Mouse (Mus musculus): ENCODE measurements around the gene Slc31a2. TPM values are rescaled to one million over a fixed set of nuclear protein-coding genes. Genes with fewer than 3 reads are reported as not detected.

Gene Slc31a2
- total and polyA plus RNA-seq, 3 experiments: 0.08 to 0.25 TPM; not detected in 1

DNA sequence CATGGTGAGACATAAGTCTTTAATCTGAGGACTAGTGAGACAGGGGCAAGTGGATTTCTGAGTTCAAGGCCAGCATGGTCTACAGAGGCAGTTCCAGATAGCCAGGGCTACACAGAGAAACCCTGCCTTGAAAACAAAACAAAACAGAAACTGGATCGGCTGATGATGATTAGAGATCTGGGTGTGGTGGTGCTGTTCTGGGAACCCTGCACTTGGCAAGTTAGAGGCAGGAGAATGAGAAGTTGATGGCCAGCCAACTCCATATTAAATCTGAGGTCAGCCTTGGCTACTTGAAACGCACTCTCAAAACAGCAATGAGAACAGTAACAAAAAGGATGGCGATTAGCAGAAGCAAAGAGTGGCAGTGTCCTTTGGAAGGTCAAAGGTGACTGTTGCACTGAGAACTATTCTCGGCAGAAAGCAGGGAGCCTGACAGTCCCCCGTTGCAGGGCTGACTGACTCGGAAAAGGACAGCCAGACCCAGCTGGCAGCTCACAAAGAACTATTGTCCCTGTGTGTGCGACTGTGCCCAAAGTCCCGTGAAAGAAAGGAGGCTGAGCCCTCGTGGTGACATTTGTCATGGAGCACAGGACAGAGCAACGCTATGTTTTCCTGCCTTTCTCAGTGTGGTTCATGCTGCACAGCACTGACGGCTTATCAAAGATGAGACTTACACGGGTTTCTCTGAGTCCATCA lies 12.6 kb downstream of the Slc31a2 start:
- H3K4me3 ChIP-seq (ENCODE audit: control insufficient read depth in 1 of 2, insufficient read depth in 1 of 2, low read depth in 2 of 2, low read length in 2 of 2): no peak overlapping the region
- H3K27me3 ChIP-seq (ENCODE audit: control insufficient read depth in 1 of 2, insufficient read depth in 2 of 2, low read length in 2 of 2): no peaks in the 10 kb centered on the region
- no peaks in the 10 kb centered on the region for H3K9me3 ChIP-seq (replicated peaks; ENCODE audit: insufficient read depth, low read length)
- no peak for DNase-seq (ENCODE audit: low read depth, low spot score)
- no peak for TF ChIP-seq MAX (IDR thresholded peaks at IDR 0.05; ENCODE audit: low read length)
- TF ChIP-seq MEF2A (IDR thresholded peaks at IDR 0.05; ENCODE audit: extremely low read depth, insufficient replicate concordance, low read depth, low read length, poor library complexity, severe bottlenecking): no peak
- TF ChIP-seq TBP (IDR thresholded peaks at IDR 0.05; ENCODE audit: low read depth, low read length): no peak
- TF ChIP-seq USF2 (IDR thresholded peaks at IDR 0.05; ENCODE audit: borderline replicate concordance in 1 of 2, insufficient read depth in 1 of 2, low read depth in 1 of 2, low read length in 2 of 2): no peak
- TF ChIP-seq ZMIZ1 (IDR thresholded peaks at IDR 0.05; ENCODE audit: low read depth, low read length): no peak
- no peak for TF ChIP-seq RAD21 (IDR thresholded peaks at IDR 0.05; ENCODE audit: low read depth, low read length)
- no peak for TF ChIP-seq CTCF (IDR thresholded peaks at IDR 0.05 in 2 of 3, conservative IDR thresholded peaks at IDR 0.05 in 1 of 3; ENCODE audit: control insufficient read depth in 1 of 3, insufficient read depth in 1 of 3, low read depth in 2 of 3, low read length in 3 of 3, poor library complexity in 1 of 3, severe bottlenecking in 1 of 3)
- TF ChIP-seq ZC3H11A (IDR thresholded peaks at IDR 0.05; ENCODE audit: low read depth, low read length): no peak
- TF ChIP-seq ZKSCAN1 (IDR thresholded peaks at IDR 0.05; ENCODE audit: low read depth, low read length): no peak
- no peak for TF ChIP-seq MAFK (IDR thresholded peaks at IDR 0.05; ENCODE audit: borderline replicate concordance, low read depth, low read length)
- no peak for TF ChIP-seq E2F4 (IDR thresholded peaks at IDR 0.05; ENCODE audit: borderline replicate concordance, low read depth, low read length)
- TF ChIP-seq GATA1 (IDR thresholded peaks at IDR 0.05; ENCODE audit: low read depth, low read length): no peak
- TF ChIP-seq MAZ (IDR thresholded peaks at IDR 0.05; ENCODE audit: low read depth, low read length): no peak
- TF ChIP-seq ZNF384 (IDR thresholded peaks at IDR 0.05; ENCODE audit: low read depth, low read length): no peak
- TF ChIP-seq CHD2 (IDR thresholded peaks at IDR 0.05; ENCODE audit: low read length): no peak
- H3K36me3 ChIP-seq (ENCODE audit: control insufficient read depth in 1 of 2, insufficient read depth in 2 of 2, low read length in 2 of 2): no peaks in the 10 kb centered on the region
- no peaks in the 10 kb centered on the region for H3K4me1 ChIP-seq (ENCODE audit: control insufficient read depth in 1 of 2, insufficient read depth in 2 of 2, low read length in 2 of 2)
- no peak overlapping the region for H3K27ac ChIP-seq (ENCODE audit: control insufficient read depth, low read depth, low read length)
- no peaks in the 10 kb centered on the region for H3K79me2 ChIP-seq (ENCODE audit: control insufficient read depth, insufficient read depth, low read length, poor library complexity)
- no peak overlapping the region for H3K9ac ChIP-seq (ENCODE audit: control insufficient read depth, low read depth, low read length, poor library complexity, severe bottlenecking)

GRCm38 (mm10) chr4:62276642-62277041 lies 14.3 kb downstream of the Slc31a2 start:
- TF ChIP-seq POLR2AphosphoS5 (IDR thresholded peaks at IDR 0.05; ENCODE audit: borderline replicate concordance, low read depth, low read length) (no peak), SMC3 (IDR thresholded peaks at IDR 0.05; ENCODE audit: low read depth, low read length) (no peak), POLR2AphosphoS2 (IDR thresholded peaks at IDR 0.05; ENCODE audit: low read length) (no peak), USF1 (IDR thresholded peaks at IDR 0.05; ENCODE audit: low read depth, low read length) (no peak), KAT2A (conservative IDR thresholded peaks at IDR 0.05; ENCODE audit: low read depth, low read length) (no peak), GABPA (IDR thresholded peaks at IDR 0.05; ENCODE audit: low read depth, low read length) (no peak), E2F4 (IDR thresholded peaks at IDR 0.05; ENCODE audit: borderline replicate concordance, low read depth, low read length) (no peak), CTCF (IDR thresholded peaks at IDR 0.05 in 2 of 3, conservative IDR thresholded peaks at IDR 0.05 in 1 of 3; ENCODE audit: control insufficient read depth in 1 of 3, insufficient read depth in 1 of 3, low read depth in 2 of 3, low read length in 3 of 3, poor library complexity in 1 of 3, severe bottlenecking in 1 of 3) (no peak), RAD21 (IDR thresholded peaks at IDR 0.05; ENCODE audit: low read depth, low read length) (no peak), MAFK (IDR thresholded peaks at IDR 0.05; ENCODE audit: borderline replicate concordance, low read depth, low read length) (no peak)
- H3K27ac ChIP-seq (ENCODE audit: control insufficient read depth, low read depth, low read length): no peak overlapping the region
- no peaks in the 10 kb centered on the region for H3K27me3 ChIP-seq (ENCODE audit: control insufficient read depth in 1 of 2, insufficient read depth in 2 of 2, low read length in 2 of 2)
- no peaks in the 10 kb centered on the region for H3K9me3 ChIP-seq (replicated peaks; ENCODE audit: insufficient read depth, low read length)
- no peaks in the 10 kb centered on the region for H3K79me2 ChIP-seq (ENCODE audit: control insufficient read depth, insufficient read depth, low read length, poor library complexity)
- no peak overlapping the region for H3K9ac ChIP-seq (ENCODE audit: control insufficient read depth, low read depth, low read length, poor library complexity, severe bottlenecking)
- H3K4me3 ChIP-seq (ENCODE audit: control insufficient read depth in 1 of 2, insufficient read depth in 1 of 2, low read depth in 2 of 2, low read length in 2 of 2): no peak overlapping the region
- H3K4me1 ChIP-seq (ENCODE audit: control insufficient read depth in 1 of 2, insufficient read depth in 2 of 2, low read length in 2 of 2): no peaks in the 10 kb centered on the region
- no peaks in the 10 kb centered on the region for H3K36me3 ChIP-seq (ENCODE audit: control insufficient read depth in 1 of 2, insufficient read depth in 2 of 2, low read length in 2 of 2)
- no peak for DNase-seq (ENCODE audit: low read depth, low spot score)
